13 mouse cellular contexts compared by ENCODE assay signal in the genomic region with DNA sequence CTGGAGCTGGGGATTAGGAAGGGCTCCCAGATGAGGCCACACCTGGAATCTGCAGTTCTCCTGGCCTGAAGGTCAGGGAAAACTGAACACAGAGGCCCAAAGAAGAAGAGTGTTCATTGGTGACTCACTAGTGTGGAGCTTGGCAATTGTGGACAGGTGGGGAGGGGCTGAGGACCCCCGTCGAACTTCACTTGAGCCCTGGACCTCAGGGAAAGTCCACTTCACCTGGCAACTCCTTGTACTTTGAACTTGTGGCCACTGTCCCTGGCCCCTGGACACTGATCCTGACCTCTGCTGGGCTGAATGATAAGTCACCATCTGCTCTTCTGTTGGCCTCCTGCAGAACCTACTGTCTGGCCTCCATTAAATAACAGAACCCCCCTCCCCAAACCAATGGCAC. TPM values are rescaled to one million over a fixed set of nuclear protein-coding genes. Genes with fewer than 3 reads are reported as not detected.
A peak's percentile ranks its signal among the peaks of the same experiment; 100 is the strongest.
DNase-seq lines count a peak whose midpoint lies in the region; ATAC-seq lines count a peak whose summit lies in the region.
"Had no signal": no experiment of that assay in that cellular context is flagged by ENCODE, and none has a peak within 500 bp of the region (broad histone marks: within the 10 kb centered on the region; RNA-seq: fewer than 3 reads in every experiment).

No protein-coding gene starts in this region.

- intact Hi-C loops in heart, postnatal 25 days (cut with DNase I), result loop anchor here (5.0 to 10.0 kb wide), 2 partner anchors 271 to 689 kb away; no protein-coding TSS in a partner anchor

- no peak overlapping the region for H3K9ac ChIP-seq in heart, embryonic 11.5 days (ENCODE audit: low read depth, low read length)
- H3K9ac ChIP-seq in lung, embryonic 16.5 days (ENCODE audit: low read length), result peak overlapping the region; percentile 91
- peak overlapping the region; percentile 52; the same call in 1 of the 2 replicates for H3K9ac ChIP-seq in limb, embryonic 11.5 days (ENCODE audit: low read length)

- H3K4me1 ChIP-seq in heart, embryonic 11.5 days (ENCODE audit: control insufficient read depth, insufficient read depth, low read length), result peaks cover 15% of the 10 kb centered on the region
- peaks cover 17% of the 10 kb centered on the region; the same call in 1 of the 2 replicates for H3K4me1 ChIP-seq in lung, embryonic 16.5 days (replicated peaks; ENCODE audit: control insufficient read depth, insufficient read depth, low read length)
- H3K4me1 ChIP-seq in limb, embryonic 11.5 days (ENCODE audit: control insufficient read depth, insufficient read depth, low read length), result peaks cover 8% of the 10 kb centered on the region; the same call in 1 of the 2 replicates

- no peak for ATAC-seq in heart, embryonic 11.5 days (replicated peaks; ENCODE audit: insufficient number of reproducible peaks, low FRiP score, low TSS enrichment)
- no peak for ATAC-seq in lung, embryonic 16.5 days (ENCODE audit: low read depth)
- ATAC-seq in limb, embryonic 11.5 days (ENCODE audit: insufficient number of reproducible peaks, low FRiP score, low TSS enrichment, low read depth), result no peak
- ATAC-seq: CD4-positive, CD25-positive, alpha-beta regulatory T cell, adult 4 months had no signal

- no peak overlapping the region for H3K4me3 ChIP-seq in heart, embryonic 11.5 days (ENCODE audit: low read depth, low read length)
- peak overlapping the region; percentile 70 for H3K4me3 ChIP-seq in lung, embryonic 16.5 days (ENCODE audit: low read length)
- H3K4me3 ChIP-seq in limb, embryonic 11.5 days (ENCODE audit: low read depth, low read length), result peak overlapping the region; percentile 66
- H3K4me3 ChIP-seq: myocyte had no signal

- no peaks in the 10 kb centered on the region for H3K9me3 ChIP-seq in heart, embryonic 11.5 days (replicated peaks; ENCODE audit: control insufficient read depth, low read length)
- no peaks in the 10 kb centered on the region for H3K9me3 ChIP-seq in lung, embryonic 16.5 days (ENCODE audit: control insufficient read depth, low read length)
- no peaks in the 10 kb centered on the region for H3K9me3 ChIP-seq in limb, embryonic 11.5 days (ENCODE audit: control insufficient read depth, low read length)

- no peak overlapping the region for H3K27ac ChIP-seq in heart, embryonic 11.5 days (ENCODE audit: low read depth, low read length)
- H3K27ac ChIP-seq in lung, embryonic 16.5 days (ENCODE audit: low read length), result no peak overlapping the region
- no peak overlapping the region for H3K27ac ChIP-seq in limb, embryonic 11.5 days (replicated peaks; ENCODE audit: low read depth, low read length)

- H3K36me3 ChIP-seq in heart, embryonic 11.5 days (ENCODE audit: control insufficient read depth, insufficient read depth, low read length), result no peaks in the 10 kb centered on the region
- H3K36me3 ChIP-seq in lung, embryonic 16.5 days (ENCODE audit: control insufficient read depth, insufficient read depth, low read length), result peaks cover 3% of the 10 kb centered on the region; the same call in 1 of the 2 replicates
- peaks cover 7% of the 10 kb centered on the region; the same call in 1 of the 2 replicates for H3K36me3 ChIP-seq in limb, embryonic 11.5 days (ENCODE audit: control insufficient read depth, insufficient read depth, low read length)

- no peak for DNase-seq in heart, postnatal 25 days (ENCODE audit: low spot score)
- no peak for DNase-seq in lung, postnatal 25 days (ENCODE audit: low spot score)
- DNase-seq in limb, embryonic 11.5 days (ENCODE audit: low spot score), result peak; percentile 22
- no peak for DNase-seq in right cerebral cortex, postnatal 14 days
- DNase-seq in cerebellum, postnatal 36 days, result no peak
- DNase-seq: cerebellum, adult 2 months; kidney, adult 9 months; thymus, adult 2 months had no signal

- H3K27me3 ChIP-seq in heart, embryonic 11.5 days (ENCODE audit: control insufficient read depth, insufficient read depth, low read length), result peaks cover 57% of the 10 kb centered on the region
- H3K27me3 ChIP-seq in lung, embryonic 16.5 days (ENCODE audit: control insufficient read depth, insufficient read depth, low read depth, low read length), result peaks cover 24% of the 10 kb centered on the region
- H3K27me3 ChIP-seq in limb, embryonic 11.5 days (ENCODE audit: control insufficient read depth, insufficient read depth, low read length), result peaks cover 60% of the 10 kb centered on the region

- H3K4me2 ChIP-seq in heart, embryonic 11.5 days, result peak overlapping the region; percentile 20; the same call in 1 of the 2 replicates
- H3K4me2 ChIP-seq in lung, embryonic 16.5 days (ENCODE audit: low read depth, low read length), result peak overlapping the region; percentile 69
- peak overlapping the region; percentile 57 for H3K4me2 ChIP-seq in limb, embryonic 11.5 days (ENCODE audit: low read depth, severe bottlenecking)

- WGBS in heart, embryonic 11.5 days (ENCODE audit: insufficient replicate concordance), result 38% methylated on average over 2 of the region's 2 CpGs
- WGBS in lung, embryonic 16.5 days, result 28% methylated on average over 2 of the region's 2 CpGs
- 39% methylated on average over 2 of the region's 2 CpGs for whole genome bisulfite sequencing in limb, embryonic 11.5 days

RNA-seq across cellular contexts. Expression of a gene that starts 5.8 kb away (rescaled TPM):
- 12.8 and 14.5 TPM in 2 replicates for polyA plus RNA-seq in heart, embryonic 11.5 days (2014; fragmentation: Nextera tagmentation; extraction: Ambion mirVana)
- total RNA-seq in heart, postnatal 25 days (2021), result 10 to 100 TPM in 1 of 2 experiments, 1 to 10 TPM in 1; 9.3 to 13.2 TPM
- 53.4 and 65.3 TPM in 2 replicates for polyA plus RNA-seq in lung, embryonic 16.5 days (2015; fragmentation: Nextera tagmentation; extraction: Ambion mirVana)
- polyA plus RNA-seq in limb, embryonic 11.5 days (2014; fragmentation: Nextera tagmentation; extraction: Ambion mirVana), result 42.6 and 52.2 TPM in 2 replicates
- total RNA-seq: megakaryocyte, adult 5-6 weeks had no signal
